Mouse (Mus musculus): Measurements from ENCODE around the gene Plekhb2.

Plekhb2 gene

GRCm38 (mm10) chr1:34811581-34811980, 38.2 kb upstream of the Plekhb2 start:
- Histone ChIP-seq H3K4me1 (replicated peaks; ENCODE audit: low read depth, low read length) (peaks cover 37% of the 10 kb centered on the region), H3K36me3 (ENCODE audit: insufficient read depth, low read length) (peaks cover 93% of the 10 kb centered on the region), H3K27me3 (ENCODE audit: insufficient read depth, low read length) (no peaks in the 10 kb centered on the region), H3K9me3 (ENCODE audit: low read length) (no peaks in the 10 kb centered on the region), H3K4me3 (replicated peaks; ENCODE audit: low read length) (no peak overlapping the region)
- TF ChIP-seq POU5F1 (IDR thresholded peaks at IDR 0.05; ENCODE audit: borderline replicate concordance, low read length) (no peak), CTCF (conservative IDR thresholded peaks at IDR 0.05; ENCODE audit: low read length) (no peak), NANOG (IDR thresholded peaks at IDR 0.05; ENCODE audit: borderline replicate concordance, low read length) (no peak)

DNA sequence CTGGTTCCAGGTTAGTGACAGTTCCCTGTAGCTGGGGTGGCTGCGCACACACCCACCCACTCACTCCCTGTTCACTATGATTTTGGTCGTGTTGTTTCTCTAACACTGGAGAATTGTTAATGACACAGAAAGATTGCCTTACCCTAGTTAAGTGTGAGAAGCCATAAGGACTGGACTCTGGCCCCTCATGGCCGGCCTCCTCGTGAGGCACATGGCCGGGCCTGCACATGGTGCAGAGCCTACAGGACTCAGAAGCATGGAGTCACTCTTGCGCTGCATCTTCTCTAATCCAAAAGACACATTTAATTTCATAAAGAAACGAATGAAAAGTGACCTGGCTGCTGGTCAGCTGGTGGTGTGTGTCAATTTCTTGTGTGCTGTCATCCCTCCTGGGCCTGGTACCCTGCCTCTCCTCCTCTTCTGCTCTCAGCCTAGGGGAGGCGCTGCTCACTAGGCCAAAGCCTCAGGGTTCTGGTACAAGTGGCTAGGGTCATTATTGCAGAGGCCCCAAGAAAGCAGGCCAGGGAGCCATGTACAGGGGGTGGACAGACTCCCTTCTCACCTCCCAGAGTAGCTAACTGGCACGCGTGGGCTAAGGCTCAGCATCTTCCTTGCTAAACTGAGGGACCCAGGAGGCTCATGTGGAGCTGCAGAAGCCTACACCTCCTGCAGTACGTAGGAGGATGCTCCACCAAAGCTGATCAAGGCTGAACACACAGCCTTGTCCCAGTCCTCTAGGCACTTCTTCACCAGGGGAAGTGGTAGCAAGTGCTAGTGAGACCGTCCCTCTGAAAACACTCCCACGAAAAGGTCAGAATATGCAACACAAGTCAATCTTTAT, 37.1 kb upstream of the Plekhb2 start:
- Histone ChIP-seq H3K27me3 (ENCODE audit: insufficient read depth, low read length) (no peaks in the 10 kb centered on the region), H3K36me3 (ENCODE audit: insufficient read depth, low read length) (peaks cover 96% of the 10 kb centered on the region), H3K9me3 (ENCODE audit: low read length) (no peaks in the 10 kb centered on the region), H3K4me3 (replicated peaks; ENCODE audit: low read length) (no peak overlapping the region), H3K4me1 (replicated peaks; ENCODE audit: low read depth, low read length) (peaks cover 27% of the 10 kb centered on the region)
- TF ChIP-seq POU5F1 (IDR thresholded peaks at IDR 0.05; ENCODE audit: borderline replicate concordance, low read length) = no peak
- no peak for TF ChIP-seq NANOG (IDR thresholded peaks at IDR 0.05; ENCODE audit: borderline replicate concordance, low read length)
- no peak for TF ChIP-seq CTCF (conservative IDR thresholded peaks at IDR 0.05; ENCODE audit: low read length)

- no peak overlapping the region for H3K4me3 ChIP-seq (replicated peaks; ENCODE audit: low read length)
- H3K4me1 ChIP-seq (replicated peaks; ENCODE audit: low read depth, low read length) = peaks cover 40% of the 10 kb centered on the region
- H3K9me3 ChIP-seq (ENCODE audit: low read length) = no peaks in the 10 kb centered on the region
- H3K27me3 ChIP-seq (ENCODE audit: insufficient read depth, low read length) = no peaks in the 10 kb centered on the region
- TF ChIP-seq POU5F1 (IDR thresholded peaks at IDR 0.05; ENCODE audit: borderline replicate concordance, low read length) (no peak), NANOG (IDR thresholded peaks at IDR 0.05; ENCODE audit: borderline replicate concordance, low read length) (no peak), CTCF (conservative IDR thresholded peaks at IDR 0.05; ENCODE audit: low read length) (no peak)
- H3K36me3 ChIP-seq (ENCODE audit: insufficient read depth, low read length) = peaks cover 100% of the 10 kb centered on the region
These were observed 33.9 kb upstream of the Plekhb2 start for GRCm38 (mm10) chr1:34815843-34816242.

GRCm38 (mm10) chr1:34819225-34819910, 30.4 kb upstream of the Plekhb2 start:
- TF ChIP-seq POU5F1 (IDR thresholded peaks at IDR 0.05; ENCODE audit: borderline replicate concordance, low read length) (no peak), CTCF (conservative IDR thresholded peaks at IDR 0.05; ENCODE audit: low read length) (no peak), NANOG (IDR thresholded peaks at IDR 0.05; ENCODE audit: borderline replicate concordance, low read length) (no peak)
- Histone ChIP-seq H3K36me3 (ENCODE audit: insufficient read depth, low read length) (peaks cover 98% of the 10 kb centered on the region), H3K4me3 (replicated peaks; ENCODE audit: low read length) (no peak overlapping the region), H3K9me3 (ENCODE audit: low read length) (no peaks in the 10 kb centered on the region), H3K27me3 (ENCODE audit: insufficient read depth, low read length) (no peaks in the 10 kb centered on the region), H3K4me1 (replicated peaks; ENCODE audit: low read depth, low read length) (peaks cover 62% of the 10 kb centered on the region)

- H3K9me3 ChIP-seq (ENCODE audit: low read length) = no peaks in the 10 kb centered on the region
These were observed 28.4 kb upstream of the Plekhb2 start for GRCm38 (mm10) chr1:34821411-34821810.

DNA sequence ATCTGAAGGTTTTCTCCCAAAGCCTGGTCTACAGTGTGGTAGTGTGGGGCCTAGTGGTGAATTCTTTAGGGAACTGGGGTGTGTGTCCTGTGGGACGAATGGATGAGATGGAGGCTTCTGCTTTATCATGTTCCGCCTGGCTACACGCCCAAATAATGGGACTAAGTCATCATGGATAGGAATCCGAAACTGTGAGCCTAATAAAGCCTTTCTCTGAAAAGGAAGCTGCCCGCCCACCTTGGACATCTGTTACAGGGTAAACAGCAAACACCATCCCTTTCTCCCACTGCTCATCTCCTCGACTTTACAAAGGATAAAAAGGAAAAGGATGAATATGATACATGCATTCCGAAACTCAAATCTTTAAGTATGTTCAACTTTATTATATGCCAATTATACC, 27.8 kb upstream of the Plekhb2 start:
- Histone ChIP-seq H3K9me3 (ENCODE audit: low read length) (no peaks in the 10 kb centered on the region), H3K4me3 (replicated peaks; ENCODE audit: low read length) (no peak overlapping the region), H3K4me1 (replicated peaks; ENCODE audit: low read depth, low read length) (peaks cover 64% of the 10 kb centered on the region), H3K36me3 (ENCODE audit: insufficient read depth, low read length) (peaks cover 97% of the 10 kb centered on the region), H3K27me3 (ENCODE audit: insufficient read depth, low read length) (no peaks in the 10 kb centered on the region)
- TF ChIP-seq NANOG (IDR thresholded peaks at IDR 0.05; ENCODE audit: borderline replicate concordance, low read length) (no peak), CTCF (conservative IDR thresholded peaks at IDR 0.05; ENCODE audit: low read length) (no peak), POU5F1 (IDR thresholded peaks at IDR 0.05; ENCODE audit: borderline replicate concordance, low read length) (no peak)

More at GRCm38 (mm10) chr1:34821411-34821810, 28.4 kb upstream of the Plekhb2 start:
- no peak for TF ChIP-seq POU5F1 (IDR thresholded peaks at IDR 0.05; ENCODE audit: borderline replicate concordance, low read length)
- TF ChIP-seq NANOG (IDR thresholded peaks at IDR 0.05; ENCODE audit: borderline replicate concordance, low read length) = no peak
- TF ChIP-seq CTCF (conservative IDR thresholded peaks at IDR 0.05; ENCODE audit: low read length) = no peak
- Histone ChIP-seq H3K4me1 (replicated peaks; ENCODE audit: low read depth, low read length) (peaks cover 64% of the 10 kb centered on the region), H3K4me3 (replicated peaks; ENCODE audit: low read length) (no peak overlapping the region), H3K36me3 (ENCODE audit: insufficient read depth, low read length) (peaks cover 97% of the 10 kb centered on the region), H3K27me3 (ENCODE audit: insufficient read depth, low read length) (no peaks in the 10 kb centered on the region)

GRCm38 (mm10) chr1:34822746-34823145, 27.0 kb upstream of the Plekhb2 start:
- H3K4me3 ChIP-seq (replicated peaks; ENCODE audit: low read length) = no peak overlapping the region
- TF ChIP-seq NANOG (IDR thresholded peaks at IDR 0.05; ENCODE audit: borderline replicate concordance, low read length) = no peak
- TF ChIP-seq CTCF (conservative IDR thresholded peaks at IDR 0.05; ENCODE audit: low read length) = no peak
- no peak for TF ChIP-seq POU5F1 (IDR thresholded peaks at IDR 0.05; ENCODE audit: borderline replicate concordance, low read length)
- H3K4me1 ChIP-seq (replicated peaks; ENCODE audit: low read depth, low read length) = peaks cover 64% of the 10 kb centered on the region
- peaks cover 97% of the 10 kb centered on the region for H3K36me3 ChIP-seq (ENCODE audit: insufficient read depth, low read length)
- no peaks in the 10 kb centered on the region for H3K9me3 ChIP-seq (ENCODE audit: low read length)
- no peaks in the 10 kb centered on the region for H3K27me3 ChIP-seq (ENCODE audit: insufficient read depth, low read length)

- Histone ChIP-seq H3K9me3 (ENCODE audit: low read length) (no peaks in the 10 kb centered on the region), H3K4me1 (replicated peaks; ENCODE audit: low read depth, low read length) (peaks cover 64% of the 10 kb centered on the region), H3K36me3 (ENCODE audit: insufficient read depth, low read length) (peaks cover 97% of the 10 kb centered on the region), H3K4me3 (replicated peaks; ENCODE audit: low read length) (no peak overlapping the region), H3K27me3 (ENCODE audit: insufficient read depth, low read length) (no peaks in the 10 kb centered on the region)
- TF ChIP-seq NANOG (IDR thresholded peaks at IDR 0.05; ENCODE audit: borderline replicate concordance, low read length) = no peak
- TF ChIP-seq POU5F1 (IDR thresholded peaks at IDR 0.05; ENCODE audit: borderline replicate concordance, low read length) = no peak
- no peak for TF ChIP-seq CTCF (conservative IDR thresholded peaks at IDR 0.05; ENCODE audit: low read length)
These were observed 26.4 kb upstream of the Plekhb2 start for GRCm38 (mm10) chr1:34823353-34823752.

Measured in E14TG2a.4 (cell line).